Mouse (Mus musculus) hindbrain, embryonic 15.5 days (tissue): ENCODE measurements at regions not wholly inside any gene's neighbourhood (a gene's known extent, or its start where the extent isn't known, plus 50 kb on each side); places are given as distances from the start of the nearest gene placed in this dataset.

Experiments
- ATAC-seq: fragments of 200-750 bp; cut with Nextera tagmentation; 2 replicates; pipeline ENCODE4 v1.8.0; 2017; ENCODE audit warnings: low read depth, moderate number of reproducible peaks, moderate TSS enrichment; ENCODE audit not compliant: low FRiP score
- H3K27ac ChIP-seq: fragments of 300-500 bp; sonication (generic); replicated peaks from 2 replicates; pipeline ENCODE4 v1.5.1; 2015; ENCODE audit warnings: mild to moderate bottlenecking, inconsistent platforms
- H3K27me3 ChIP-seq: fragments of 300-500 bp; sonication (generic); 2 replicates; pipeline ENCODE4 v1.6.1; 2015; ENCODE audit warnings: control low read depth, inconsistent platforms
- H3K36me3 ChIP-seq: fragments of 300-500 bp; sonication (generic); 2 replicates; pipeline ENCODE4 v1.6.1; 2015; ENCODE audit warnings: control low read depth, inconsistent platforms
- H3K4me1 ChIP-seq: fragments of 300-500 bp; sonication (generic); replicated peaks from 2 replicates; pipeline ENCODE4 v1.6.1; 2015; ENCODE audit warnings: control low read depth, inconsistent platforms
- H3K4me2 ChIP-seq: fragments of 300-500 bp; sonication (generic); 2 replicates; pipeline ENCODE4 v1.6.1; 2015; ENCODE audit warnings: moderate library complexity, mild to moderate bottlenecking, inconsistent platforms
- H3K4me3 ChIP-seq: fragments of 300-500 bp; sonication (generic); 2 replicates; pipeline ENCODE4 v1.5.1; 2015; ENCODE audit warnings: mild to moderate bottlenecking, inconsistent platforms
- H3K9ac ChIP-seq: fragments of 300-500 bp; sonication (generic); 2 replicates; pipeline ENCODE4 v1.6.1; 2015; ENCODE audit warnings: inconsistent platforms
- H3K9me3 ChIP-seq: fragments of 300-500 bp; sonication (generic); 2 replicates; pipeline ENCODE4 v1.6.1; 2016; ENCODE audit warnings: control low read depth, inconsistent platforms
- WGBS: fragments of 180-500 bp; shearing (Covaris S2); methylation state at CpG from one replicate; pipeline ENCODE4 v1.1.7; 2015; 5-methylcytosine and 5-hydroxymethylcytosine counted together

DNA sequence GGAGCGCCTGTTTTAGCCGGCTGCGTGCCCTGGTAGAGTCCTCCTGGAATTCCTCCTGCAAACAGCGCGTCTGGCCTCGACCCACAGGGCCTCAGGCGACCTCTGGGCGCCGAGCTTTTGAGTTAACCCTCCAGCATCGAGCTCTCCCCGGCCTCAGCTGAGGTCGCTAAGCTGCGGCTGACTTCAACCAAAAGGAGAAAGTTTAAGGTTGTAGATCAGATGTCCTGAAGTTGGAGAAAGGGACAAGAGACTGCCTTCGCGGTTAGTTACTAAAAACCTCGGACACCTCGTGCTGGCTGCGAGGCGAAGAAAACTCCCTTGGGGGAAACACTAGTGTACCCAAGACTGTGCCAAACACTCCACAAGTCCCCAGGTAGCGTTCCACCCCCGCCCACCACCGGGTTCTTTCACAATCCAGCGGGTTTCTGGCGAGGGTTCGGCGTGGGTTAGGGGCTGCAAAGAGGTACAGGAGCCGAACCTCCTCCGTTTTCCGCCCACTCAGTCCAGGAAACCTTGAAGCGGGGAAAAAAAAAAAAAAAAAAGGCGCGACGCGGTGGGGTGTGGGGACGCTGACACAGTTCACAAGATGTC, 78.9 kb downstream of the Kcnrg start:
- no peak overlapping the region for H3K9ac ChIP-seq
- peaks cover 31% of the 10 kb centered on the region for H3K4me1 ChIP-seq
- no peak overlapping the region for H3K27ac ChIP-seq
- no peaks in the 10 kb centered on the region for H3K36me3 ChIP-seq
- no peaks in the 10 kb centered on the region for H3K9me3 ChIP-seq
- no peak for ATAC-seq
- 2% methylated on average over 34 of the region's 35 CpGs for WGBS
- H3K4me2 ChIP-seq: peak overlapping the region; percentile 53
- no peak overlapping the region for H3K4me3 ChIP-seq
- H3K27me3 ChIP-seq: peaks cover 45% of the 10 kb centered on the region

DNA sequence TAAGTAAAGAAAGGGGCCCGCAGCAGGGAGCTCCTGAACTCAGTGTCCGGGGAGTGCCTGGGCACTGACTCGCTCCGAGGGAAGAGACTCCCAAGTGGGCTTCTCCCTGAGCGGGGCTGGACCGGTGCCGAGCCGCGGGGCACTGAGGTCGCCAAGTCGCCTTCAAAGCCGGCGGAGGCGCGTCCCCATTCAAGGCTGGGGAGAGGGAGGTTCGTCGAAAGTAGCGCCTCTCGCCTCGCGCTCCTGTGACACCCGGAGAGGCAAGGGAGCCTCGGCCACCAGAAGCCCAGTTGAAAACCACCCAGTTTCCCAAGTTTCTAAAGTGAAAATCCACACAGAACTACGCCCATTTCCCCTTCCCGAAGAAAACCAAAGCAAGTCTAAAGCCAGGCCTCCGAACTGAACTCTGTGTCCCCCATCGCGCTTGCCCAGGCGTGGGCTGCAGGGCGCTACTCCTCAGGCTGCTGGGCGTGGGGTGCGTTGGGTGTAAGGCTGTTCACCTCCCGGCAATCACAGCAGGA, 79.6 kb downstream of the Kcnrg start:
- Histone ChIP-seq H3K4me3 (peak overlapping the region; percentile 27), H3K27me3 (peaks cover 50% of the 10 kb centered on the region), H3K36me3 (no peaks in the 10 kb centered on the region), H3K9me3 (no peaks in the 10 kb centered on the region), H3K4me1 (peaks cover 31% of the 10 kb centered on the region), H3K4me2 (peak overlapping the region; percentile 53), H3K27ac (no peak overlapping the region), H3K9ac (no peak overlapping the region)
- ATAC-seq: no peak
- under 1% methylated on average over 33 of the region's 33 CpGs for WGBS

GRCm38 (mm10) chr14:61687346-61688012, 80.2 kb downstream of the Kcnrg start:
- H3K4me3 ChIP-seq: peak overlapping the region; percentile 27

GRCm38 (mm10) chr14:61688013-61688520, 80.8 kb downstream of the Kcnrg start:
- H3K4me1 ChIP-seq: peaks cover 23% of the 10 kb centered on the region
- no peak overlapping the region for H3K9ac ChIP-seq
- H3K27ac ChIP-seq: no peak overlapping the region
- WGBS: 3% methylated on average over 11 of the region's 11 CpGs
- peaks cover 45% of the 10 kb centered on the region for H3K27me3 ChIP-seq
- ATAC-seq: no peak
- H3K4me3 ChIP-seq: no peak overlapping the region
- H3K36me3 ChIP-seq: no peaks in the 10 kb centered on the region
- H3K9me3 ChIP-seq: no peaks in the 10 kb centered on the region
- no peak overlapping the region; the same call in 1 of the 2 replicates for H3K4me2 ChIP-seq

More at GRCm38 (mm10) chr14:61687346-61688012, 80.2 kb downstream of the Kcnrg start:
- no peak for ATAC-seq
- peak overlapping the region; percentile 53 for H3K4me2 ChIP-seq
- peaks cover 50% of the 10 kb centered on the region for H3K27me3 ChIP-seq
- peaks cover 29% of the 10 kb centered on the region for H3K4me1 ChIP-seq
- no peak overlapping the region for H3K27ac ChIP-seq
- WGBS: under 1% methylated on average over 15 of the region's 15 CpGs
- no peak overlapping the region for H3K9ac ChIP-seq
- H3K36me3 ChIP-seq: no peaks in the 10 kb centered on the region
- H3K9me3 ChIP-seq: no peaks in the 10 kb centered on the region

GRCm38 (mm10) chr14:61688666-61689065, 81.4 kb downstream of the Kcnrg start:
- no peak overlapping the region for H3K9ac ChIP-seq
- ATAC-seq: no peak
- peaks cover 19% of the 10 kb centered on the region for H3K4me1 ChIP-seq
- H3K4me3 ChIP-seq: no peak overlapping the region
- no peaks in the 10 kb centered on the region for H3K36me3 ChIP-seq
- peaks cover 39% of the 10 kb centered on the region for H3K27me3 ChIP-seq
- no peaks in the 10 kb centered on the region for H3K9me3 ChIP-seq
- H3K27ac ChIP-seq: no peak overlapping the region
- H3K4me2 ChIP-seq: no peak overlapping the region; the same call in 1 of the 2 replicates
- 3% methylated on average over 9 of the region's 9 CpGs for WGBS

GRCm38 (mm10) chr14:61689281-61689680, 82.0 kb downstream of the Kcnrg start:
- Histone ChIP-seq H3K27ac (no peak overlapping the region), H3K9ac (no peak overlapping the region), H3K27me3 (peaks cover 35% of the 10 kb centered on the region), H3K4me3 (peak overlapping the region; percentile 9; the same call in 1 of the 2 replicates), H3K4me2 (peak overlapping the region; percentile 44), H3K36me3 (no peaks in the 10 kb centered on the region), H3K4me1 (peaks cover 16% of the 10 kb centered on the region), H3K9me3 (no peaks in the 10 kb centered on the region)
- WGBS: 1% methylated on average over 21 of the region's 21 CpGs
- ATAC-seq: no peak

DNA sequence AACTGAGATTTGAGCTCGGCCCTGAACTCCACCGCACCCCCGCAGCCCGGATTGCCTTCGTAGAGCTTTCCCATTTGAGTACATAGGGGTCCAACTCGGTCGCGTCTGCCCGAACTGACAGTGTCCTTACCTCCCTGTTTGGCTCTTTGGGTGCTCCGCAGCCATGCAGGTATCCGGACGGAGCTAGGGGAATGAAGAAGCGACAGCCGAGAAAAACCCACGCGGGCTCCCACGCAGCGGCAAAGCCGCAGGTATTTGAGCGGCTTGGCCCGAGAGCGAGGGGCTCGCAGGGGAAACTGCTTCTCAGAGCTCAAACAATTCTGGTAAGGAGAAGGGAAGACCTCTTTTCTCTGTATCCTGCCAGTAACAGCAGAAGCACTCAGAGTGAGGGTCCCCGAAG, 82.5 kb downstream of the Kcnrg start:
- ATAC-seq: no peak
- Histone ChIP-seq H3K9me3 (no peaks in the 10 kb centered on the region), H3K4me1 (peaks cover 11% of the 10 kb centered on the region), H3K27me3 (peaks cover 30% of the 10 kb centered on the region), H3K4me2 (peak overlapping the region; percentile 44), H3K27ac (no peak overlapping the region), H3K9ac (no peak overlapping the region), H3K4me3 (0 out of 2 replicates have a peak overlapping the region, but pooled peaks have one; percentile 9), H3K36me3 (no peaks in the 10 kb centered on the region)
- 11% methylated on average over 24 of the region's 24 CpGs for WGBS

DNA sequence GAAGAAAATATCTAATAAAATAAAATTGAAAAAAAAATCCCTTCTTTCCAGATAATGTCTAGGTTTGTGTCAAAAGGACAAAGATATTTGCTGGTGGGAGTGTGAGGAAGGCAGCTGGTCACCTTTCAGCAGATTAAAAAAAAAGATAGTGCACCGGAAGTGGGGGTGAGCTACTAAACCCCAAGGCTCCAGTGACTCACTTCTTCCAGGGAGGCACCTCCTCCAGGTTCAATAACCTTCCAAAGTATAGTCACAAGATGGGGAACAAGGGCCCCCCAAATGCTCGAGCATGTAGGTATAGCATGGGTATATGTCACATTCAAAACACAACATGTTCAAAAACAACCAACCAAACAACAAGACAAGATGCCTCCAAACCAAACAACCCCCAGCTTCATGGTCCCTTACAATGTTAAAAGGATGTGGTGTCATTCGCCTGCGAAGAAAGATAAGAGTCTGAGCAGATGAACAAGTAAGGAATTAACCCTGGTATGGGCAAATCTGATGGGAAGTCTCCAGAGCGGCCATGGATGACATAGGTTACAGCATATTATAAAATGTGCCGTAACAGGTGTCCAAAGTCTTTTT, 84.6 kb downstream of the Kcnrg start:
- H3K36me3 ChIP-seq: no peaks in the 10 kb centered on the region
- ATAC-seq: no peak
- H3K4me3 ChIP-seq: no peak overlapping the region
- no peaks in the 10 kb centered on the region for H3K9me3 ChIP-seq
- peaks cover 24% of the 10 kb centered on the region for H3K27me3 ChIP-seq
- H3K9ac ChIP-seq: no peak overlapping the region
- H3K4me2 ChIP-seq: no peak overlapping the region
- no peak overlapping the region for H3K27ac ChIP-seq
- H3K4me1 ChIP-seq: peaks cover 8% of the 10 kb centered on the region
- WGBS: 91% methylated on average over 6 of the region's 6 CpGs

- ATAC-seq: no peak
- H3K4me1 ChIP-seq: peaks cover under 1% of the 10 kb centered on the region
- WGBS: 99% methylated on average over 3 of the region's 3 CpGs
- H3K4me3 ChIP-seq: no peak overlapping the region
- no peaks in the 10 kb centered on the region for H3K36me3 ChIP-seq
- H3K4me2 ChIP-seq: no peak overlapping the region
- H3K9ac ChIP-seq: no peak overlapping the region
- H3K27me3 ChIP-seq: peaks cover 19% of the 10 kb centered on the region
- H3K27ac ChIP-seq: no peak overlapping the region
- H3K9me3 ChIP-seq: no peaks in the 10 kb centered on the region
Measured at GRCm38 (mm10) chr14:61694796-61695195, 87.5 kb downstream of the Kcnrg start.

DNA sequence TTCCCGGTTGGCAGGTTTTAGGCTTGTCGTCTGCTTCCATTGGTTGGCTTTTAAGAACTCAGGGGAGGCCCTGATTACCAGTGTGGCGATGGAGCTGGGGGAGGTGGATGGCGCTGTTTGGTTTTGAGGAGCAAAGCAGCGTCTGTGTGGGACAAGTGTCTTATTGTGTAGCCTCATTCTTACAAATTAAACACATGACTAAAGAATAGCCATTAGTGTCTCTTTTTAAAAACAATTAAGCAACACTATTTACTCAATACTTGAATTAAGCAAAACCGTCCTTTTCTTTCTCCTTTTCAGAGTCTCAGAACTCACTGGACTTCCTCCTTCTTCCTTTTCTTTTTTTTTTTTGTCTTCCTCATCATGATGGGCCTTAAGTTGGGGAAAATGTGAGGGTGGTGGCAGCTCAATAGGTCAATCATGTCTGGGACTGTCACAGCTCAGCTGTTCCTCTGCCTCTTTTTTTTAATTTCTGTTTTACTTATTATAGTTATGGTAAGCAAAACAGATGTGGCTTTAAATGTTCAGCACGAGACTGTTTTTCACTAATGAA, 89.1 kb downstream of the Kcnrg start:
- no peak overlapping the region for H3K4me3 ChIP-seq
- no peak overlapping the region for H3K4me2 ChIP-seq
- H3K9me3 ChIP-seq: no peaks in the 10 kb centered on the region
- 51% methylated on average over 7 of the region's 7 CpGs for WGBS
- H3K27ac ChIP-seq: no peak overlapping the region
- H3K27me3 ChIP-seq: peaks cover 4% of the 10 kb centered on the region
- no peak for ATAC-seq
- H3K4me1 ChIP-seq: no peaks in the 10 kb centered on the region
- no peaks in the 10 kb centered on the region for H3K36me3 ChIP-seq
- H3K9ac ChIP-seq: no peak overlapping the region

GRCm38 (mm10) chr14:61696886-61697554, 89.8 kb downstream of the Kcnrg start:
- ATAC-seq: no peak
- 72% methylated on average over 13 of the region's 13 CpGs for WGBS
- Histone ChIP-seq H3K9ac (no peak overlapping the region), H3K36me3 (no peaks in the 10 kb centered on the region), H3K9me3 (no peaks in the 10 kb centered on the region), H3K27ac (no peak overlapping the region), H3K4me1 (no peaks in the 10 kb centered on the region), H3K27me3 (0 out of 2 replicates have a peak, but pooled peaks cover 4% of the 10 kb centered on the region), H3K4me2 (no peak overlapping the region), H3K4me3 (no peak overlapping the region)
